Mouse (Mus musculus) heart, postnatal 0 days (tissue): ENCODE results near the gene Vwa5b2. TPM values are rescaled to one million over a fixed set of nuclear protein-coding genes. Genes with fewer than 3 reads are reported as not detected.
A peak's percentile ranks its signal among the peaks of the same experiment; 100 is the strongest.

ENCODE experiments used
- ATAC-seq: fragments of 200-750 bp; cut with Nextera tagmentation; 2 replicates; pipeline ENCODE4 v1.8.0; 2017; ENCODE audit warnings: low read depth, moderate number of reproducible peaks, moderate library complexity; ENCODE audit not compliant: insufficient read depth
- DNase-seq: peaks from one replicate; pipeline ENCODE4 v3.0.0-alpha.2; 2016; ENCODE audit warnings: low spot score
- H3K27ac ChIP-seq: fragments of 300-500 bp; sonication (generic); 2 replicates; pipeline ENCODE4 v1.5.1; 2014; ENCODE audit warnings: low read depth, mild to moderate bottlenecking
- H3K27me3 ChIP-seq: fragments of 300-500 bp; sonication (generic); 2 replicates; pipeline ENCODE4 v1.6.1; 2014; ENCODE audit warnings: low read length, mixed read lengths; ENCODE audit not compliant: control insufficient read depth, insufficient read depth
- H3K36me3 ChIP-seq: fragments of 300-500 bp; sonication (generic); replicated peaks from 2 replicates; pipeline ENCODE4 v1.6.1; 2014; ENCODE audit warnings: low read length, mixed read lengths; ENCODE audit not compliant: control insufficient read depth, insufficient read depth
- H3K4me1 ChIP-seq: fragments of 300-500 bp; sonication (generic); 2 replicates; pipeline ENCODE4 v1.6.1; 2014; ENCODE audit warnings: antibody characterized with exemption; ENCODE audit not compliant: control insufficient read depth, insufficient read depth
- H3K4me2 ChIP-seq: fragments of 300-500 bp; sonication (generic); 2 replicates; pipeline ENCODE4 v1.6.1; 2014; ENCODE audit warnings: low read depth, mild to moderate bottlenecking, low read length, moderate library complexity
- H3K4me3 ChIP-seq: fragments of 300-500 bp; sonication (generic); 2 replicates; pipeline ENCODE4 v1.5.1; 2014; ENCODE audit warnings: low read depth, low read length
- H3K9ac ChIP-seq: fragments of 300-500 bp; sonication (generic); replicated peaks from 2 replicates; pipeline ENCODE4 v1.6.1; 2014; ENCODE audit warnings: low read depth, low read length, mixed read lengths
- H3K9me3 ChIP-seq: fragments of 300-500 bp; sonication (generic); replicated peaks from 2 replicates; pipeline ENCODE4 v1.6.1; 2016; ENCODE audit warnings: low read length; ENCODE audit not compliant: control insufficient read depth
- CTCF ChIP-seq: IDR thresholded peaks from 2 replicates; pipeline ENCODE4 v1.5.1; 2016; ENCODE audit warnings: antibody characterized with exemption, control low read depth, low read depth
- EP300 ChIP-seq: IDR thresholded peaks from 2 replicates; pipeline ENCODE4 v1.6.1; 2016; ENCODE audit warnings: antibody characterized with exemption, low read depth
- WGBS: fragments of 180-500 bp; shearing (Covaris S2); extraction: QIAGEN DNeasy Blood & Tissue Kit; methylation state at CpG from one replicate; pipeline ENCODE4 v1.1.7; 2014; 5-methylcytosine and 5-hydroxymethylcytosine counted together
- polyA plus RNA-seq: library from polyadenylated mRNA; unstranded; fragments of >200 nt; fragmentation: Nextera tagmentation; extraction: Ambion mirVana; gene quantifications from 2 replicates; pipeline ENCODE4 v1.2.1, GENCODE M21; 2015
- total RNA-seq: library from RNA; depleted of rRNA; stranded (reverse); fragments of >200 nt; gene quantifications from 2 replicates; pipeline ENCODE4 v1.2.3, GENCODE M21; 2014; ENCODE audit warnings: low replicate concordance

Gene Vwa5b2
- total and polyA plus RNA-seq, 2 experiments from 2014 or later, result 0.46 TPM; not detected in 1

DNA sequence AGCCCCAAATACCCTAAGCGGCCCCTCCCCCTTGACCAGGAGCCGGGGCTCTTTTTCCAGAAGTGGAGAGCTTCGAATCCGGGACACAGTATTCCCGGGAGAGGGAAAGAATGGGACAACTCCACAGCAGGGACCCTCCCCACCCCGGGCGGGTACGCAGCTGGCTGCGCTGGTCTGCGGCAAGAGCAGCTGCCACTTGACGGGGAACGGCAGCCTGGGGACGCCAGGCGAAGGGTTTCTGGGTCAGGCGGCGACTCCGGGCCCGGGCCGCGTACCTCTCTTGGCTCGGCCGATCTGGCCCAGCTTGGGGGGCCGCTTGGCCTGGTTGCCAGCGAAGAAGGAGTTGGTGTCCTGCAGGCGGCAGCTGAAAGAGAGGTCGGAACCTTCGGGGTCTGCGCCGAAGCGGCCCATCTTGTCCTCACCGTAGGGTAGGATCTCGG, 31.5 kb downstream of the Vwa5b2 start:
- TF ChIP-seq CTCF, result no peak
- TF ChIP-seq EP300, result no peak
- Histone ChIP-seq H3K4me1 (peaks cover 24% of the 10 kb centered on the region; the same call in 1 of the 2 replicates), H3K4me3 (peak overlapping the region; percentile 72), H3K4me2 (peak overlapping the region; percentile 94), H3K27me3 (peaks cover 53% of the 10 kb centered on the region), H3K36me3 (no peaks in the 10 kb centered on the region), H3K27ac (no peak overlapping the region), H3K9ac (peak overlapping the region; percentile 12; the same call in 1 of the 2 replicates), H3K9me3 (no peaks in the 10 kb centered on the region)
- no peak for ATAC-seq
- WGBS, result 1% methylated on average over 32 of the region's 32 CpGs
- DNase-seq, result no peak

DNA sequence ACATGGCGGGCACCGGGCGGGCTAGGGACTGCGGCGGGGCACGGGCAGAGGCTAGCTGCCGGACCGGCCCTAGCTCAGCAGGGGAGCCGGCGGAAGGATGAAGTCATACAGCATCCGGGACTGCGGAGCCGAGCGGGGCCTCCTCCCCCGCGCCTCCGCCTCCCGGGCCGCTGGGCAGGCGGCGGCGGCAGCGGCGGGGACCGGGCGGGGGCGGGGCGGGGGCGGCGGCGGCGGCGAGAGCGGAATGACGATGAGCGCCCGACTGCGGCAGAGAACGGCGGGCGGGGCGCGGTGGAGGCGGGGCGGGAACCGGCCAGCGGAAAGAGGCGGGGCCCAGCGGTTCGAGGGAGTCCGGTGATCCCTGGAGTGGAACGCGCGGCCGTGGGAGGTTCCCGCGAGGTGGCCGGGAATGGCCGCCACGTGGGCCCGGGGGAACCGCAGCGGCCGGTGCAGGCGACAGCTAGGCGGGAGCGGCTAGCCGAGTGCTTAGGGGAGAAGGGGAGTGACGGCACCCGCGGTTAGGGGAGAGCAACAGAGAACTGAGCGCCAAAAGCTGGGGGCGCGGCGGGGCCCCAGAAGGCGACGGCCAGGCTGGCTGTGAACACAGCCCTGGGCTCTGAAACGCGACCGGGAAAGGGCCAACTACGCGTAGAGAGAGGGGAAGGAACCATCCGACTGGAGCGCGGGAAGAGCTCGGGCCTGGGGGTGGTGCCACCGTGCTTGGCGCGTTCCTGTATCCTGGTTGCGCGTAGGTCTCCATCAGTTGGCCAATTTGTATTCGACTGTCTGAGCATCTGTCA, 32.1 kb downstream of the Vwa5b2 start, which contains the start of gene Camk2n2:
Gene Camk2n2 (minus strand): TSS at position 97 of the 800 bp plus-strand sequence.
- DNase-seq (peak; percentile 5), ATAC-seq (peak; percentile 47)
- under 1% methylated on average over 83 of the region's 92 CpGs for WGBS
- H3K9ac ChIP-seq, result peak within 1 kb of the TSS; percentile 12; the same call in 1 of the 2 replicates
- H3K9me3 ChIP-seq, result no peaks in the 10 kb centered on the region
- TF ChIP-seq EP300 (no peak), CTCF (no peak)
- peak within 1 kb of the TSS; percentile 94 for H3K4me2 ChIP-seq
- H3K4me1 ChIP-seq, result peaks cover 24% of the 10 kb centered on the region; the same call in 1 of the 2 replicates
- peak within 1 kb of the TSS; percentile 2; the same call in 1 of the 2 replicates for H3K27ac ChIP-seq
- H3K4me3 ChIP-seq, result peak within 1 kb of the TSS; percentile 72
- no peaks in the 10 kb centered on the region for H3K36me3 ChIP-seq
- H3K27me3 ChIP-seq, result peaks cover 53% of the 10 kb centered on the region

DNA sequence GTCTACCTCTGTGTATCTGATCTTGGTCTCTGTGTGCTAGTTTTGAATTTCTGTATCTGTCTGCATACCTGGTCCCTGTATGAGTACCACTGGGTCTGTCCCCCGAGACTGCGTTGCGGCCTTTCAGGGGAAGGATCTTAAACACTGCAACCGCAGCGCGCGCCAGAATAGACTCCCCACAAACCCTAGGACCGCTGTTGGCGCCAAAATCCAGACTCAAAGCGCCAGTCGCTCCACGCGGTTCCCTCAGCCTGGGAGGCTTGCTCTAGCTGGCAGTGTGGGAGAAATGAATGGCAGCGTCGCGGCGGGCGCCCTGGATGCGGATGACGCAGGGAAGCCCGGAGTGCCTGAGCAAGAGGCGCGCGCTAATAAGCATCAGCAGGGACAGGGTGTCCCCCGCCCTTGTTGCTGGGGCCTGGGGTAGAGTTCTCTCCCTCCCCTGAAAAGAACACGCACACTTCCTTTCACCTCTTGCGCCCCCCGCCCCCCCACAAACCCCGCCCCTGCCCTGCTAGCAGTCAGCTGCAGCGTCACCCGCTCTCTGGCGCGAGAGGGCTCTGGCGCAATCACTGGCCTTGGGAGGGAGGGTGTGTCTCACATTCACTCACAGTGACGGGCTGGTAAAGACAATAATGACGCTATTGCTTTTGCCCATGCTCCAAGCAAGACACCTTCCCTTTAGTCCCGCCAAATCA, 32.9 kb downstream of the Vwa5b2 start:
- WGBS, result under 1% methylated on average over 35 of the region's 37 CpGs
- Histone ChIP-seq H3K9me3 (no peaks in the 10 kb centered on the region), H3K4me2 (peak overlapping the region; percentile 94), H3K4me1 (peaks cover 24% of the 10 kb centered on the region; the same call in 1 of the 2 replicates), H3K27me3 (peaks cover 53% of the 10 kb centered on the region), H3K4me3 (peak overlapping the region; percentile 72), H3K36me3 (no peaks in the 10 kb centered on the region), H3K27ac (peak overlapping the region; percentile 2; the same call in 1 of the 2 replicates), H3K9ac (no peak overlapping the region)
- DNase-seq (peak; percentile 7), ATAC-seq (peak; percentile 37)
- TF ChIP-seq EP300 (no peak), CTCF (no peak)

DNA sequence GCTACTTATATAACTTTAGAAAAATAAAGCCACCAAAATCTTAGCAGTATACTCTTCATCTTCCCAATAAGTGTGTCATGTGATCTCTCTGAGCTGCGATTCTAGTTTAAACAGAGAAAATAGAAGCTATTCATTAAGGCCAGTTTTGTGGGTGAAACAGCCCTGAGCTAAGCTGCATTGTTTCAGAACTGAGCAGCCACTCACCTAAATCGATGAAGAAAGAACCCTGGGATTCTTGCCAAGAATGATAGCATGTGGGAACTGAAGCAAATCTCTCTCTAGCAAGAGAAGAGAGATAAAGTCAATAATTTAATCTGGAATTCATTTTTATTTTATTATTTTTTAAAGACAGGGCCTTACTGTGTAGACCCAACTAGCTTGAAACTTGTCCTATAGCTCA, 33.9 kb downstream of the Vwa5b2 start:
- H3K9me3 ChIP-seq, result no peaks in the 10 kb centered on the region
- WGBS, result 44% methylated on average over 2 of the region's 2 CpGs
- H3K4me2 ChIP-seq, result no peak overlapping the region
- H3K4me3 ChIP-seq, result no peak overlapping the region
- ATAC-seq (no peak), DNase-seq (no peak)
- H3K9ac ChIP-seq, result no peak overlapping the region
- no peak overlapping the region for H3K27ac ChIP-seq
- peaks cover 24% of the 10 kb centered on the region; the same call in 1 of the 2 replicates for H3K4me1 ChIP-seq
- no peak for TF ChIP-seq CTCF
- no peaks in the 10 kb centered on the region for H3K36me3 ChIP-seq
- H3K27me3 ChIP-seq, result peaks cover 54% of the 10 kb centered on the region

- no peak overlapping the region for H3K9ac ChIP-seq
- no peak overlapping the region for H3K4me3 ChIP-seq
- peaks cover 3% of the 10 kb centered on the region; the same call in 1 of the 2 replicates for H3K4me1 ChIP-seq
- no peak for DNase-seq
- TF ChIP-seq EP300 (no peak), CTCF (no peak)
- no peak overlapping the region for H3K27ac ChIP-seq
- H3K27me3 ChIP-seq, result peaks cover 28% of the 10 kb centered on the region
- H3K9me3 ChIP-seq, result no peaks in the 10 kb centered on the region
- WGBS, result 49% methylated on average over 11 of the region's 11 CpGs
- no peaks in the 10 kb centered on the region for H3K36me3 ChIP-seq
- no peak overlapping the region for H3K4me2 ChIP-seq
- ATAC-seq, result no peak
Measured at GRCm38 (mm10) chr16:20628871-20629391, 39.7 kb downstream of the Vwa5b2 start.
